Mouse (Mus musculus) hindbrain, embryonic 10.5 days (tissue): ENCODE results near the gene Arid3b. TPM values are rescaled to one million over a fixed set of nuclear protein-coding genes. Genes with fewer than 3 reads are reported as not detected.

Experiments used
- DNase-seq: peaks from one replicate; pipeline ENCODE4 v3.0.0-alpha.2; 2017; ENCODE audit warnings: low spot score
- H3K27ac ChIP-seq: fragments of 300-500 bp; sonication (generic); 2 replicates; pipeline ENCODE4 v1.5.1; 2016; ENCODE audit warnings: mild to moderate bottlenecking, moderate library complexity
- H3K27me3 ChIP-seq: fragments of 300-500 bp; sonication (generic); 2 replicates; pipeline ENCODE4 v1.6.1; 2016; ENCODE audit warnings: mild to moderate bottlenecking; ENCODE audit not compliant: poor library complexity, insufficient read depth, severe bottlenecking
- H3K36me3 ChIP-seq: fragments of 300-500 bp; sonication (generic); 2 replicates; pipeline ENCODE4 v1.6.1; 2016; ENCODE audit warnings: mild to moderate bottlenecking, moderate library complexity
- H3K4me1 ChIP-seq: fragments of 300-500 bp; sonication (generic); replicated peaks from 2 replicates; pipeline ENCODE4 v1.6.1; 2016; ENCODE audit warnings: mild to moderate bottlenecking
- H3K4me3 ChIP-seq: fragments of 300-500 bp; sonication (generic); 2 replicates; pipeline ENCODE4 v1.5.1; 2016; ENCODE audit warnings: mild to moderate bottlenecking, moderate library complexity
- H3K9me3 ChIP-seq: fragments of 300-500 bp; sonication (generic); 2 replicates; pipeline ENCODE4 v1.6.1; 2016; ENCODE audit warnings: mild to moderate bottlenecking, moderate library complexity
- WGBS: fragments of 180-500 bp; shearing (Covaris S2); methylation state at CpG from one replicate; pipeline ENCODE4 v1.1.7; 2016; 5-methylcytosine and 5-hydroxymethylcytosine counted together
- polyA plus RNA-seq: library from polyadenylated mRNA; unstranded; fragments of >200 nt; fragmentation: Nextera tagmentation; extraction: Ambion mirVana; gene quantifications from 2 replicates; pipeline ENCODE4 v1.2.1, GENCODE M21; 2016

Gene Arid3b
- polyA plus RNA-seq, 1 experiment from 2014 or later: 42.7 TPM

DNA sequence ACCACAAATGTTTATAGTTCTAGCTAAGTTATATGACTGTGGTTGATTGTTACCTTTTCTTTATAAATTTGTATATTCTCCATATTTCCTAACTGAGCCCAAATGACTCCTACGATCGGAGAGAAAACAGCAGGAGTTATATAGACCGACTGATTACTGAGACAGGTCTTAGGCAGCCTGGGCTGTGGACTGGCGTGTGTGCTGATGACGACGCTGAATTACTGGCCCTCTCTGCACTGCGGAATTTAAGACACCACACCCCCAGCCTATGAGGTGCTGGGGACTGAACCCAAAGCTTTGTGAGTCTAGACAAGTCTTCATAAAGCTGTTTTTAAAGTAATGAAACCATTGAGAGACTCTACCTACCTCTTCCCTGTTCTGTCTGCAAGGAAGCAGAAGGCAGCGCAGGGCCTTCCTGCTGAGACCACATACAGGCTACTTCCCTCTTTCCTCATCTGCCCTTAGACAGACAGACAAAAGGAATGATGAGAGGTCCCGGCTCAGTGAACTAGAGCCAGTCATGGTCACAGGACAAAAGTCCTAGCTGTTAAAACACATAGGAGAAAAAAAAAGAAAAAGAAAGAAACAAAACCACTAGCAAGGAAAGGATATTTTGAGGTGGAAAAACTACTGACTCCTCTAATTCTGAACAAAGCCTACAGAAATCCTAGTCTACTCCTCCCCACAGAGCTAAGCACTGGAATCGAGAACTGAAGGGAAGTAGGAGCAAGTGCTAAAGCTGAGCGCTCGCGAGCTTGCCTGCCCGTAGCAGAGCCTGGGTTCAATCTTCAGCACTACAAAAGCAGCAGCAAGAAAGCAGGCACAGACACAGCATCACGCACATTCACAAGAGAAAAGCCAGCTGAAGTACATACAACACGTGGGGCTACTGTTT is 16.2 kb downstream of the Arid3b start:
- Histone ChIP-seq H3K27me3 (no peaks in the 10 kb centered on the region), H3K4me3 (no peak overlapping the region; the same call in 1 of the 2 replicates), H3K4me1 (peaks cover 71% of the 10 kb centered on the region), H3K9me3 (no peaks in the 10 kb centered on the region), H3K27ac (peak overlapping the region; percentile 73), H3K36me3 (peaks cover 11% of the 10 kb centered on the region)
- 21% methylated on average over 16 of the region's 16 CpGs for WGBS
- no peak for DNase-seq

DNA sequence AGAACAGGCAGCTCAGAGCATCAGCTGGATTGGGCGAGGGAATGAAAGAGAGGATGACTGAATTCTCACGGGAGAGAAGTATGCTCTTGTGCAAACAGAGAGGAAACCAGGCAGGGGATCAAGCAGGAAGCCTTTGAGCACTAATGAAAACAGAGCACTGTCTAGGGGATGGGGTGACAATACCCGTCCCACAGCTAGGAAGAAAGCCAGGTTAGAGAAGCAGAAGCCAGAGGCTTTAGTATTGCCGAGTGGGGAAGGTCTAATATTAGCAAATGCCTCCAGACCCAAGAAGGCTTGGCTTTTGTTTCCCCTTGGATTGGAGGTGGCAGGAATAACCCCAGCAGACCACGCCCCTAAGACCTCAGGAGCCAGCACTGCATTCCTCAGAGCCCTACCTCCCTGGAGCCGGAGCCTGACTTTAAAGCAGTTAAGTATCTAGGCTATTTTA is 19.3 kb downstream of the Arid3b start:
- peaks cover 93% of the 10 kb centered on the region for H3K4me1 ChIP-seq

DNA sequence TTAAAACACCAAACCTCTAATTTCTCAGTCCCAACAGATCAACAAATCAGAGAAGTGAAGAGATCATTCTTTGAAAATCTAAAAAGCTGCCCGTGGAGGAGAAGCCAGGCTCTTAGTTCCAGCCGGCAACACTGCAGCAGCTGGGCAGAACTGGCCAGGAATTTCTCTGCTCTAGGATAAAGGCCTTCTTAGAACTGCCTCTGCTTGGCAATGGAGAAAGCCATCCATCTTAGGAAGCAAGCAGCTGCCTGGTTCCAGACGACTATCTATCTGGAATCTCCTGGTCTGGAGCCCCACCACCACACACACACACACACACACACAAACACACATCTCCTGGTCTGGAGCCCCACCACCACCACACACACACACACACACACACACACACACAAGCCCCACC is 21.7 kb downstream of the Arid3b start:
- Histone ChIP-seq H3K27me3 (no peaks in the 10 kb centered on the region), H3K4me3 (no peak overlapping the region), H3K36me3 (peaks cover 5% of the 10 kb centered on the region; the same call in 1 of the 2 replicates), H3K9me3 (no peaks in the 10 kb centered on the region), H3K4me1 (peaks cover 94% of the 10 kb centered on the region), H3K27ac (peak overlapping the region; percentile 14; the same call in 1 of the 2 replicates)
- WGBS: 34% methylated on average over 3 of the region's 3 CpGs
- DNase-seq: no peak

More for the DNA sequence above, 19.3 kb downstream of the Arid3b start:
- H3K9me3 ChIP-seq: no peaks in the 10 kb centered on the region
- no peaks in the 10 kb centered on the region for H3K27me3 ChIP-seq
- WGBS: 6% methylated on average over 6 of the region's 6 CpGs
- H3K4me3 ChIP-seq: 0 out of 2 replicates have a peak overlapping the region, but pooled peaks have one; percentile 14
- no peak for DNase-seq
- peak overlapping the region; percentile 76 for H3K27ac ChIP-seq
- no peaks in the 10 kb centered on the region for H3K36me3 ChIP-seq

GRCm38 (mm10) chr9:57814014-57814413 is 22.6 kb downstream of the Arid3b start:
- Histone ChIP-seq H3K4me1 (peaks cover 98% of the 10 kb centered on the region), H3K9me3 (no peaks in the 10 kb centered on the region), H3K27me3 (no peaks in the 10 kb centered on the region), H3K4me3 (no peak overlapping the region), H3K27ac (peak overlapping the region; percentile 35), H3K36me3 (peaks cover 12% of the 10 kb centered on the region; the same call in 1 of the 2 replicates)
- no peak for DNase-seq
- WGBS: 22% methylated on average over 1 of the region's 1 CpGs

DNA sequence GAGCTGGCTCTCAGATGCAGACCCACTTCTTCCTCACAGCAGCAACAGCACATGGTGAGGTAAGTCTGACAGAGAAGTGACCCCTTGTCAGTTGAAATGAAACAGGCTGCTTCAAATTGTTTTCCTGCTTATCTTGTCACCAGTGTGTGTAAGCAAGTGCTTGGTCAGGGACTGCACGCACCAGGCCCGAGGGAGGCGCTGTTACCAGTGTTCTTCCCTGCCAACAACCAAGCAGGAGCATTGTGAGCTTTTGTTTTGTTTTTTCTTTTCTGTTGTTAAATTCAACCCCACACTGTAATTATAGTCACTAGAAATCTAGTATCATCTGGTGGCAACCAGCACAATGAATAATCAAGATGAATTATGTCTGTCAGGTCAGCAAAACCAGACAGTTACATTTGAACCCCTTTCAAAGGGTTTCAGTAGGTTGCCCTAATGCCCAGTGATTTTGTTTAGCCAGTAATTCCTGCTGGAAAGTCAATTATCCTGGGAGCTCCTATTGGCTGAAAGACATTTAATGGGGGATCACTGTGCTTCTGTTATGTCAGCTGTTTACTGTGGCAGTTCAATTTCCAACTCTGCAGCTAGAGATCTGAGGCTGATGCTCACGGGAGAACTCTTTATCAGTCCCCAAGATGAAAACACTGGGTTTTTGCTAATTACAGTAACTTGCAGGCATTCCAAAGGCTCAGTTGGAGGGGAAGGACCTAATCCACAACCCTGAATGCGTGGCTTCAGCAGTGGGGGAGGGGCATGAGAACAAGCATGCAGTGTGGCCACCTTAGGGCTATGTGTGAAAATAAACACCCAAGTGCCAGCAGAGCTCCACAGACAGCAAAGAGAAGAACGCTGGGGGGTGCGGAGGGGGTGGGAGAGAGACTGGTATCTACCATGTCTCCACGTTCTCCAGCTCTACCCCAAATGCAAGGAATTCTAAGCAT is 24.5 kb downstream of the Arid3b start:
- Histone ChIP-seq H3K4me1 (peaks cover 99% of the 10 kb centered on the region), H3K9me3 (no peaks in the 10 kb centered on the region), H3K36me3 (peaks cover 30% of the 10 kb centered on the region), H3K27ac (peak overlapping the region; percentile 70), H3K4me3 (no peak overlapping the region), H3K27me3 (no peaks in the 10 kb centered on the region)
- no peak for DNase-seq
- 40% methylated on average over 8 of the region's 8 CpGs for WGBS

GRCm38 (mm10) chr9:57810691-57811090 is 25.9 kb downstream of the Arid3b start:
- WGBS: 64% methylated on average over 3 of the region's 3 CpGs
- peaks cover 99% of the 10 kb centered on the region for H3K4me1 ChIP-seq
- peak overlapping the region; percentile 23; the same call in 1 of the 2 replicates for H3K27ac ChIP-seq

DNA sequence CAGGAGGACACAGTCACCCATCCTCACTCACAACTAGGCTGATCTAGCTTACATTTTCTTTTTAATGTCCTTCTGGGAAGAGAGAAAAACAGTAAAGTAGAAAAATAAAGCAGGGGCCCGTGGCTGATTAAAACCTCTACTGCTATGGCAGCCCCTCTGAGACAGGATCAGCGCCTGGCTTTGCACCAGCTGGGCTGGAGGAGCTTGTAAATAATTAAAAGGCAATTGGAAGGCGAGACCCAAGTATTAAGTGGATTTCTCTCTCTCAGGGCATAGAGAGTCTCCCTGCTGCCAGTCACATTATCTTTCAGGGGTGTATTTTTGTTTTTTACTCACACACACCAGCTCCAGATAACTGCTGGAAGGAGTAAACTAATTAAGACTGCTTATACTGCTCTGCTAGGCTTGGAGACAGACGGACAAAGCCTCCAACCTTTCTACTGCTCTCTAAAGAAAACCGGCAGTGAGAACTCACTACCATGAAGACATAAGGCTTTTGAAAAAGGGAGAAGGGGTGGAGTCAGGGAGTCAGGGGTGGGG is 27.8 kb downstream of the Arid3b start:
- no peaks in the 10 kb centered on the region for H3K27me3 ChIP-seq
- H3K36me3 ChIP-seq: peaks cover 33% of the 10 kb centered on the region
- no peaks in the 10 kb centered on the region for H3K9me3 ChIP-seq
- peak overlapping the region; percentile 72 for H3K27ac ChIP-seq
- 46% methylated on average over 5 of the region's 5 CpGs for WGBS
- no peak for DNase-seq
- no peak overlapping the region for H3K4me3 ChIP-seq
- peaks cover 98% of the 10 kb centered on the region for H3K4me1 ChIP-seq

More at GRCm38 (mm10) chr9:57810691-57811090, 25.9 kb downstream of the Arid3b start:
- H3K36me3 ChIP-seq: peaks cover 33% of the 10 kb centered on the region
- no peaks in the 10 kb centered on the region for H3K27me3 ChIP-seq
- no peaks in the 10 kb centered on the region for H3K9me3 ChIP-seq
- no peak for DNase-seq
- no peak overlapping the region for H3K4me3 ChIP-seq

GRCm38 (mm10) chr9:57807174-57807651 is 29.4 kb downstream of the Arid3b start:
- H3K4me3 ChIP-seq: no peak overlapping the region
- peak overlapping the region; percentile 73 for H3K27ac ChIP-seq
- 47% methylated on average over 4 of the region's 4 CpGs for WGBS
- H3K9me3 ChIP-seq: no peaks in the 10 kb centered on the region
- DNase-seq: no peak
- H3K27me3 ChIP-seq: no peaks in the 10 kb centered on the region
- H3K4me1 ChIP-seq: peaks cover 98% of the 10 kb centered on the region
- H3K36me3 ChIP-seq: peaks cover 38% of the 10 kb centered on the region

DNA sequence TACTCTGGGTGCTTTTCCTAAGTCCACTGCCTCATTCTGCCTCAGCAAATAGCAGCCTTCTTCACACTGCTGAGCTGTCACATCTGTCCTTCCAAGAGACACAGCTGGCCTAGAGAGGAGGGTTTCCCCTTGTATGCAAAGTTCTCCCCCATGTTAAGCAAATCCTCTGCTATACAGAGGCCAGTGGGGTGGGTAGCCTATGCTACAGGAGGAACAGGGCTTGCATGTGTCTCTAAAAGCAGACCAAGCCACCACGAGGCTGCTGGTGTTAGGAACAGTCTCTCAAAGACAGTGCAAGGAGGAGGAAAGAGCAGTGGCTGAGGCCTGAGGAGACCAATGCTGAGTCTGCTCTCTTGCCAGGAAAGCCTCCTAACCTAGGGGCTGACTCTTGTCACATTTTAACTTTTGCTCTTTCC is 30.5 kb downstream of the Arid3b start:
- no peak for DNase-seq
- Histone ChIP-seq H3K4me1 (peaks cover 94% of the 10 kb centered on the region), H3K36me3 (peaks cover 49% of the 10 kb centered on the region), H3K27ac (peak overlapping the region; percentile 69), H3K9me3 (no peaks in the 10 kb centered on the region), H3K27me3 (no peaks in the 10 kb centered on the region), H3K4me3 (no peak overlapping the region)
- 39% methylated on average over 1 of the region's 1 CpGs for WGBS

DNA sequence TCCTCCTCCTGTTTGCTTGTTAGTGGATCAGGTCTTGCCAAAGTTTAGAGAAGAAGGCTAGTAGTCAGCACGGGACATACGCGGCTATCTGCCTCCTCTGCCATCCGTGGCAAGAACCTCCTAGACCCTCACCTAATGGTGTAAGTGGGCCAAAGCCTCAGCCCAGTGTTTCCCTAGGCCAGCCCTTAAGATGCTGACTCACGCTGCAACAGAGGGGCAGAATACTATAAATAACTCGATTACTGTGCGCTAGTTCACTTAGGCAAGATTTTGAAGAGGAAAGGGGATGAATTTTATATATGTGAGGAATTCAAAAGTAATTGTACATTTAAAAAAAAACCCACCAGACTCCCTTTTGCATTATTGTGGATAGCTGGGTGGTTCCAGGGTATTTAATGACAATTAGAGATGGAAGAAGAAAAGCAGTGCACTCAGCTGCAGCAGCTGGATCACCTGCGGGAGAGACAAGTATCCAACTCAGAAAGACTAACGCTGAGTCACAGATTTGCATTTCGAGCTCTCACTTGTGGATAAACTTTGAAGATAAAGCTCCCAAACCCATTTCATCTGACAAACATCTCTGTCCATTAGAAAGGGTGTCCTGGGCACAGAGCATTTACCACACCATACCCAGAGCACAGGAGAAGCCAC is 31.4 kb downstream of the Arid3b start:
- Histone ChIP-seq H3K4me3 (no peak overlapping the region), H3K36me3 (peaks cover 55% of the 10 kb centered on the region), H3K27ac (no peak overlapping the region), H3K9me3 (no peaks in the 10 kb centered on the region), H3K27me3 (no peaks in the 10 kb centered on the region), H3K4me1 (peaks cover 92% of the 10 kb centered on the region)
- DNase-seq: no peak
- WGBS: 74% methylated on average over 10 of the region's 10 CpGs

DNA sequence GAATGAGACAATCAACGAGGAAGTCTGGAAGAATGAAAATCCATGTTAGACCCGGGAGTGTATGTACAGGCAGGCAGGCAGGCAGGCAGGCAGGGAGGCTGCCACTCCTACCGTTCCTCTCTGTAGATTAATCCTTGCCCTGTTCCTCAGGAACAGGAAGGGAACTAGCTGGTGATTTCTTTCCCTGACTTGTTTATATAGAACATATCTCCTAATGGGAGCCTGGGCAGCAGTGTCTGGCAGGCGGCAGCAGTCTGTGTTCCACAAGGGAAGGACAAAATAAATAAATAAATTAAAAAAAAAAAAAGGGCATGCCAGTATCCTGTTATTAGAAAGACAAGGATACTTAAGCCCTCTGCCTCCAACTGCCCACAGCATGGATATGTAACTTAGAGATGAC is 32.8 kb downstream of the Arid3b start:
- Histone ChIP-seq H3K36me3 (peaks cover 53% of the 10 kb centered on the region), H3K4me1 (peaks cover 93% of the 10 kb centered on the region), H3K4me3 (0 out of 2 replicates have a peak overlapping the region, but pooled peaks have one; percentile 9), H3K27ac (peak overlapping the region; percentile 83), H3K27me3 (no peaks in the 10 kb centered on the region), H3K9me3 (no peaks in the 10 kb centered on the region)
- 20% methylated on average over 4 of the region's 4 CpGs for WGBS
- no peak for DNase-seq

- WGBS: 16% methylated on average over 3 of the region's 3 CpGs
- Histone ChIP-seq H3K9me3 (no peaks in the 10 kb centered on the region), H3K4me3 (no peak overlapping the region), H3K27ac (peak overlapping the region; percentile 83), H3K4me1 (peaks cover 93% of the 10 kb centered on the region), H3K27me3 (no peaks in the 10 kb centered on the region), H3K36me3 (peaks cover 48% of the 10 kb centered on the region)
- peak; percentile 37 for DNase-seq
These were observed 33.5 kb downstream of the Arid3b start for GRCm38 (mm10) chr9:57803047-57803446.
